Mouse (Mus musculus) cerebellum, adult 11-12 months (tissue): ENCODE measurements at regions not wholly inside any gene's neighbourhood (a gene's known extent, or its start where the extent isn't known, plus 50 kb on each side); places are given as distances from the start of the nearest gene placed in this dataset.
A peak's percentile ranks its signal among the peaks of the same experiment; 100 is the strongest.
"Not testable (repeated sequence)": the region's sequence is repeated elsewhere in the genome, so short reads cannot be mapped to it uniquely, and the experiment has no call there.

Experiments
- DNase-seq: peaks from one replicate; pipeline ENCODE4 v3.0.0; 2022

DNA sequence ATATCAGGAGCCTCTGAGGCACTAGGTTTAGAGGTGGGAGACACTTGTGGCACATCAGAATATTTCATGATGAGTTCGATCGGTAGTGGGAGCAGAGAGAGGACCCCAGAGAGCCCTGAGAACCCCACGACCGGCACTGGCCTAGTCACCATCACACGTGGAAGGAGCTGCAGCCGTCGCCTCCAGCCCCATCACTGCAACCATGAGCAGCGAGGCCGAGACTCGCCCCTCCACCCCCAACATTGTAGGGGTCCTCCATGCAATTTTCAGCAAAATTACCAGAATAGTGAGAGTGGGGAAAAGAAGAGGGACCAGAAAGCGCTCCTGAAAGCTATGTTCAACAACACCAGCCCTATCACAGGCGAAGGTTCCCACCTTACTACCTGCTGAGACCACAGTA, 297.0 kb downstream of the Edem1 start:
- DNase-seq = no peak

DNA sequence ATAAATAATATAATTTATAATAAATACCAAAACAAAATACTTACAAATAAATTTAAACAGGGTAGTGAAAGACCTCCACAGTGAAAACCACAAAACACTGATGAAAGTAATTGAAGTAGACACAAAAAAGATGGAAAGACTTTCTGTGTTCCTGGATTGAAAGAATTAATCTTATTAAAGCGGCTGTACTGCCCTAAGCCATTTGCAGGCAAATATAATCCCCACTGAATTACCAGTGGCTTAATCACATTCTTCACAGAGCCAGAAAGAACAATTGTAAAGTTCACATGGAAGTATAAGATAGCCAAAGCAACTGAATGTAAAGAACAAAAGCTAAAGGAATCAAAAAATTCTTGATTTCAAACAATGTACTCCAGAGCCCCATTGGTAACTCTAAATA, 298.8 kb downstream of the Edem1 start:
- no peak for DNase-seq

DNA sequence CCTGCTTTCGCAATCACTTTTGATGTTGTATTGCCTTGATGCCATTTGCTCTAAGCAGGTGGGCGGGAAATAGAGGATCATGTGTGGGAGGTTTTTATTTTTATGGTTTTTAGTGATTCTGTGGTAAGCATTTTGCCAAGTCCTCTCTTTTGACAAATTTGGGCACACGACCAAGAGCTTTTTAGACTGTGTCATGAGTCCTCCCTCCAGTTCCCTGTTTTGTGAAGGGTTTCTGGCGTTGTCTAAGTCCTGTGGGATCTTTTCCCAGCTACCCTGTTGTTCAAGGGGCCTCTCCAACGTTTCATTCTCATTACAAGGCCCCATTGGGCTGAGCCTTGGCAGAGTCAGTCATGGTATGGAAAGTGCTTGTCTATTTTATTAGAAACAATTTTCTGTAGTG, 317.7 kb downstream of the Edem1 start:
- DNase-seq = no peak

DNA sequence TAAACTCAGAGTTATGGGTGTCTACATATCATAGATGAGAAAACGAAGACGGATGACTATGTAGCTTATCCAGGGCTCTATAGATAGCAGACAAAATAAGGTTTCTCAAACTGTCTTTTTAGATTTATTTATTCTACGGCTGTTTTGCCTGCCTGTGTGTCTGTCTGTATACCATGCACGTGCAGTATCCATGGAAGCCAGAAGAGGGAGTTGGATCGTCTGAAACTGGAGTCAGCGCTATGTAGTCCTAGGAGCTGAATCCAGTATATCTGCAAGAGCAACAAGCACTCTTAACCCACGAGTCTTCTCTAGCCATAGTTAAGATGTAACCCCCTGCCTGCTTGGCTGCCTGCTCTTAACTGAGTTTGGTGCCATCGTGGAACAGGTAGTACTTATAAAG, 320.6 kb downstream of the Edem1 start:
- no peak for DNase-seq

DNA sequence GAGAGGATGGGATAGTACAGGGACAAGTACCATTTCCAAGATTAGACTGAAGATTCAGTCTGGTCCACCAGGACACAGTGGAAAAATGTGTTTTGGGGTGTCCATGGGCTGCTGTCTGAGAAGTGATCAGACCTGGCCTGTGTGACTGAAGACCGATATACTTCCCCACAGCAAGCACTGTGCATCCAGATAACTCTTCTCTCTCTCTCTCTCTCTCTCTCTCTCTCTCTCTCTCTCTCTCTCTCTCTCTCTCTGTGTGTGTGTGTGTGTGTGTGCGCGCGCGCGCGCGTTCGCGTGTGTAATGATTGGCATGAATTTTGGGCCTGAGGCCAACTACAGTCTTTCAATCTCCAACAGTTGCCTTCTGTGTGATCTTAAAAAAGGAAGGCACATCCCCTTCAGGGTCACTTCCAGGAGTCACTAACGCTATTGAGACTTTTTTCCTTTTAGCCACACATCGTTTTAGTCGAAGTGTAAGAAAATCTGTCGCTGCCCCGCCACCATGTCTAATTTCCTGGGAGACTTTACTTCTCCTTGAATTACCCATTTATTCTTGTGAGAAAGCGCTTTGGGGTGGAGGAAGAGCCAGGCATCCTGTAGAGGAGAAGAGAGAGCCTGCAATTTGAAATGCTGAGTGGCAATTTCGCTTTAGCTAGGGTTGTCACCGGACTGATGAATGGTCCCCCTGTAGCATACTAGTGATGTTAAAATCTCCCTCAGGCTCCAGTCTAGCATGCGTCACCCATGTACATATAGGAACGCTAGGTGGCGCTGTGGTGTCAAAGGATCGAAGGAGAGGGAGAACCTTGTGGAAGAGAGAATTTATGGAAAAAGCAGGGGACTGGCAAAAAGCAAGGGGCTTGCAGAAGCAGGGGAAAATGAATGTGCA, 321.8 kb downstream of the Edem1 start:
- DNase-seq = peak; percentile 28

DNA sequence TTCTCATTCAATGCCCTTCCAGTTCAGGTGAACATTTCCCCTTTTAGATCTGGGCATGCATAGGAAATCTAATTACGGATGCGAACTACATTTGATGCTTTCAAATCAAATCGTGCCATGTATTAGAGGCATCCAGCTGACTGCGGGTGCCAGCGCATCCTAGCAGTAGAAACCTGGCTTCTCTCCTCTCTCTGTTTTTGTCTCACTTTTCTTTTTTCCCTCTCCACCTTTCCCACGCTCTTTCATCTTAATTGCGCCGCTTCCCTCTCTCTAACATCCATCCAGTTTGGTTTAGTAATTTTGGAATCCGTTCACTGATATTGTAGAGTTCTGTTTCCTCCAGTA, 322.4 kb downstream of the Edem1 start:
- DNase-seq = no peak

DNA sequence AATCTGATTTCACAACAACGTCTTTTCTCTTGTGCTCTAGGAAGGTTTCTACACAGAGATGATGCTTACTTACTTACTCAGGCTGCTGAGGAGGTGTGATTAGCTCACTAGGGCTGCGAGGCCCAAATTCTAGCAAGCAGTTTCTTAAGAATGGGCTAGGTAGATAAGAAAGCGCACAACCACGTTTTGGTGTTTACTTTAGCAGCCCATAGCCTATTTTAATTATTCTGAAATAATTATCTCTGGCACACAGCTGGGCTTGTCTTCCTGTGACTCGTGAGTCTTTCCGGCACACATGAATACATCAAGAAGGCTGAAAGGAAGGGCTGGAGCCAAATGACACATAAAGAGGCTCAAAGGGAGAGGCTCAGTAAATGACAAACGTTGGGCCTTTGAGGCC, 325.2 kb downstream of the Edem1 start:
- no peak for DNase-seq

DNA sequence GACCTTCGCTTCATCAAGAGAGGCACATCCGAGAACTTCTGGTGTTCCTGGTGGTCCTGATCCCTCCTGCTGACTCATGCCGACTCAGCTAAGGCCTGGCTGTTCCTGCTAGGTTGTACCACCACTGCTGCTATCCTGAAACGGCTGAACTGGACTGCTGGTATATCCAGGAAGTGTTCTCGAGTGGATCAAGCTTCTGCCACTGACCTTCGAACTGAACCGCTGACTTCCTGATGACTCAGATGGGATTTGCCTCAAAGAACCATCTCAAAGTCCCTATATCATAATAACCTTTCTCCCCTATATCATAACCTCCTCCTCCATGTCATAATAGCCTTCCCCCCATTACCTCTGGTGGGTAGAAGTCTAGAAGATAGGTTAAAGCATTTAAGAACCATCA, 331.1 kb downstream of the Edem1 start:
- DNase-seq = no peak

DNA sequence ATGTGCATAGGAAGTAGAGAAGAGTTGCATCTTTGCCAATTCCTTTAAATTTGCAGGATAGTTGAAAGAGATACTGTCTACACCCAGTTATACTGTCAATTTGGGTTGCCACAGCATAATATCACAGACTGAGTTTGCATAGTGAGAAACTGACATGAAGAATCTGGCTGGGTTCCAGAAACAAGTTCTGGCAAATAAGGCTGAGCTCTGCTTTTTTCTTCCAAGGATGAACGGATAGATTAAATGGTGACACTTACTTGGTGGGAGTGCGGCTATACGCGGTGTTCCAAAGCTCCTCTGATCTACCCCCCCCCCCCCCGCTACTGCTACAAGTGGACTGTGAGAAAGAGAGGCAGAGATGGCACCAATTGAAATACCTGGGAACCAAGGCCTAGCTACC, 339.0 kb downstream of the Edem1 start:
- DNase-seq = no peak

DNA sequence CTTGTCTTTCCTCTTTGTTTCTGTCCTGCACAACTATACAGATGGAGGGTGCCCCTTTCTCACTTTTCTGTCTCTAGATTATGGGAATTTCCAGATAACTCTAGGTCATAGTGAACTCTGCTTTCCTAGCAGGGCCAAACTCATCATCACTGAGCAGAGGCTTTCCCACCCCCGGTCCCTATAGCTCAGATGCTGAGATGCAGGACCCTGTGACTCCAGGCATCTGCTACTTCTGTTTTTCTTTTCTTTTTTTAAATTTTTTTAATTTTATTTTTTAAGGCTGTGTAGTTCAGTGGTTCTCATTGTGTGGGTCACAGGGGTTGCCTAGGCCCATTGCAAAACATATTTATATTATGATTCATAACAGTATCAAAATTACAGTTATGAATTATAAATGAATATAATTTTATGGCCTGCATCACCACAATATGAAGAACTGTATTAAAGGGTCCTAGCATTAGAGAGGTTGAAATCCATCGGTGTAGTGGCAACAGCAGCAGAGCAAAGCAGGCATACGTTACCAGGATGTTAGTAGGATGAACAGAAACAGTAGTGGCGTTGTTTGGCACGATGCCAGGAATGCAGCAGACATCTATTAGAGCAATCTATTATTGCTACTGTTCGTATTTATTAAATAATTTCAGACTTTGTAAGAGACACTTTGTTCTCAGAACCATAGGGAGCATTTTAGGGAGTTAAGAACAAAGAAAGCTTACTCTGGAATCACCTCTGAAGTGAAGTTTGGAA, 343.8 kb downstream of the Edem1 start:
- no peak for DNase-seq

DNA sequence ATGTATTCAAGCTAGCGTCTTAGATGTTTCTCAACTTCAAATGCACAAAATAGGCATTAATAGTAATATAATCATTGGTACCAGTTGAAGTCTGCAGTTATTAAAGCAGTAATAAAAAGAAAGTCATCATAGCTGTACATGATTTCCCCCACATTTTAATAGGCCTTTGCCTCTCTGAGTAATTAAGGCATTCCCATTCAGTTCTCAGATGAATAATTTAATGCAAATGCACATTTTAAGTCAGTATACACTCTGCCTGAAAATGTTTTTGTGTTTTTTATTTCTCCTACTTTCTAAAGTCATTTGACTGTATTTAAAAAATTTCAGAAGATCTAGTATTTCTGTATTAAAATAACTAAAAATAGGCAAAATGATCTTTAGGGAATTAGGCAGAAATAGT, 344.6 kb downstream of the Edem1 start:
- DNase-seq = no peak

DNA sequence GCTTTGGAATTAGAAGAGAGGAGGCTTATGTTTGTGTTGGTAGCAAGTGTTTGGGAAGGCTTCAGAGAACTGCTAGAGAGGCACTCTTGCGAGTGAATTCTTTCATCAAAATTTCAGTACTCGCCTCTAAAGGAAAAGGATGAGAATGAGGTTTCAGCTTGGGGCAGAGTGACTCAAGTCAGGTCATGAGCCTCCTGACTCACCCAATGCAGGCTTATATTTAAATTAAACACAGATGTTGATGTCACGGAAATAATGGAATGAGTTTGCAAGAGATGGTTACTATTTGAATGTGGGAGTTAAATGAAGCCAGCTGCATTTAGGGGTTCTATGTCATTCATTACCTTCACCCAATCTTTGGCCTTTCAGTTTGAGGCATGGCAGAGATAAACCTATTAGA, 348.4 kb downstream of the Edem1 start:
- DNase-seq = no peak

DNA sequence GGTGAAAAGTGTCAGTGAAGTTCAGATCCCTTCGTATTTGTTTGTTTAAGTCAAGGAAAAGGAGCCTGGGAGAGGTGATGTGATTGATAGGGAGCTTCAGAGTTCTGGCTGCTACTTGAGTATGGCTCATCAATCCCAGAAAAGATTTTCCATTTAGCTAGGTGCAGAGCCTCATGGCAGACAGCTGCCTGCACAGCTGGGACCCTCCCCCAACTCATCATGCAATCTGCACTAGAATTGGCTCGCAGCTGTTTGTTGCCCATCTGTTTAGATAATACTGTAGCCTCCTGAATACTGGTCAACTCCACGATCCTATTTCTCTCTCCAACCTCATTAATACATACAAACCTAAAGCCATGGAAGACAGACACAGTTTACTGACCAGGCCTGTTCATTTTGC, 354.4 kb downstream of the Edem1 start:
- no peak for DNase-seq

DNA sequence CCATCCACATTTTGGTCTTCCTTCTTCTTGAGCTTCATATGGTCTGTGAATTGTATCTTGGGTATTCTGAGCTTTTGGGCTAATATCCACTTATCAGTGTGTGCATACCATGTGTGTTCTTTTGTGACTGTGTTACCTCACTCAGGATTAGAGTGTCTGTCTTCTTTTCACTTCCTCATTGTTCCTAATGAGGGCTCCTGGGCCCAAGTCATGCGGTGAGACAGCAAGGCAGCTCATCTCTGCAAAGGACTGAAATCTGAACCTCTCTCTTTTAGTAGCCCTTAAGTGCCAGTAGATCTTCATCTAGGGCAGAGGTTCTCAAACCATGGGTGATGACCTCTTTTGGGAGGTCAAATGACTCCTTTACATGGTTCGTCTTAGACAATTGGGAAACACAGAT, 364.6 kb downstream of the Edem1 start:
- not testable (repeated sequence) for DNase-seq

DNA sequence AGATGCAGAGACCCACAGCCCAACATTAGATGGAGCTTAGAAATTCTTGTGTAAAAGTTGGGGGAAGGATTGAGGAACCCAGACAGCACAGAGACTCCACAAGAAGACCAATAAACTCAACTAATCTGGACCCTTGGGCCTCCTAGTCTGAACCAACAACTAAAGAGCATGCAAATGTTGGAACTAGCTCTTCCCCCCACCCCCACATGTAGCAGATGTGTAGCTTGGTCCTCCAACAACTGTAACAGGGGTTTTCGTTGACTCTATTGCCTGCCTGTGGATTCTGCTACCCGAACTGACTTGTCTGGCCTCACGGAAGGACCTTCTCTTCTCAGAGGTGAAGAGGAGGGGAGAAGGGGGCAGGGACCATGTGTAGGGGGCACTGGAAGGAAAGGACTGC, 365.2 kb downstream of the Edem1 start:
- DNase-seq = no peak

DNA sequence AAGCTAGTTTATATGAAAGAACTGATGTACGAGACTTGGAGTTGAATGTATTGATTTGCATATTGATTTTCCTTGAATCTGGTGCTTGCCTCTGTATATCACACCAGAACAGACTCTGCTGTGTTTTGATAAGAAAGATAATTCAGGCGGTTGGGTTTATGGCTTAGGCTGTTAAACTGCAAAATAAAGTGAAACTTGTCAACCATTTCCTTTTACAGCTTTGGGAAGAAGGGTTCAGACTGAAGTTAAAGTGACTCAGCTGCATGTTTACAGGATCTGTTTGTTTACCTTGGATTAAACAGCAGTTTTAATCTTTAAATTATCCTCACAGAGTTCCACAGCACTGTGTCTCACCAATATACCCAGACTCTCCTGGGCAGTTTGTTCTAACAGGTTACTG, 381.3 kb downstream of the Edem1 start:
- no peak for DNase-seq

DNA sequence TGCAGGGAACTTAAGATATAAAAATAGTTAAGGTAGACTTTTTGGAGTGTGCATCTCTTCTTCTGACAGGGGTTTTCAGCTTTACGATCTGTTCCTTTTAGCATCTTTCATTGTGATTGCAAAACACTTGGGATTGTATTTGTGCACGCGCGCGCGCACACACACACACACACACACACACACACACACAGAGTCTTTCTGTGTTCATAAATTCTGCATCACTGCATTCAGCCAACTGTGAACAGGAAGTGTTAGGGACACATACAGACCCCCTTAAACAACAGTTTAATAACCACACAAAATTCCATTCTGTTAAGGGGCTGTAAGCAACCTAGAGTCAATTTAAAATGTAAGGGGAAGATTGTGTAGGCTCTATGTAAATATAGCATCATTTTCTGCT, 401.9 kb downstream of the Edem1 start:
- no peak for DNase-seq

DNA sequence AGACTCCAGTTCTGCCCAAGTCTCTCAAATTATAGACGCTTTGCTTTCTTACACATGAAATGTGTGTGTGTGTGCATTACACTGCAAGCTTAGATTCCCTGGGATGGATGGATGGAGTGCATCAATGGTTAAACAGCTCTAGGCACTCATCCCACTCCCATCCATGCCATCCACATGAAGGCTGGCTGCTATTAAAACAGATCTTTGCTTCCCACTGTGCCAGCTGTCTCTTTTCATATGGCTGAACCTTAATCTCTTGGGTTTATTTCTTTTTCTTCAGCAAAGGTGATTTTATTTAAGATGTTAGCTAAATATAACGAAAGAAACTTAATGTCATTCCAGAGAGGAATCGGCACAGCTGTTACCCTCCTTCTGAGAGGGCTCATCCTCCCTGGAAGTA, 405.0 kb downstream of the Edem1 start:
- DNase-seq = no peak

DNA sequence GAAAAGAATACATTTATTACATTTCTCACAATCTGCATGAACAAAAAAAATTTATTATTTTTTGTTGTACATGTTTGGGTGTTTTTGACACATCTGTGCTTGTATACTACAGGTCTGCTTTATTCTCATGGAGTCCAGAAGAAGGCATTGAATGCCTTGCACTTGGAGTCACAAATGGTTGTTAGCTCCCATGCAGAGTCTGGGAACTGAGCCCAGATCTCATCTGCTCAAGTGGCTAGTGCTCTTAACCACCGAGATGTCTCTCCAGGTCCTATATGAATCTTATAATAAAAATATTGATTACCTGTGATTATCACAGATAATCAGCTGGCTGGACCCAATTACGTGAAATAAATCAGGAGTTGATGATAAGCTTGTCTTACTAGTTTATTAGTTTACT, 417.2 kb downstream of the Edem1 start:
- DNase-seq = no peak

DNA sequence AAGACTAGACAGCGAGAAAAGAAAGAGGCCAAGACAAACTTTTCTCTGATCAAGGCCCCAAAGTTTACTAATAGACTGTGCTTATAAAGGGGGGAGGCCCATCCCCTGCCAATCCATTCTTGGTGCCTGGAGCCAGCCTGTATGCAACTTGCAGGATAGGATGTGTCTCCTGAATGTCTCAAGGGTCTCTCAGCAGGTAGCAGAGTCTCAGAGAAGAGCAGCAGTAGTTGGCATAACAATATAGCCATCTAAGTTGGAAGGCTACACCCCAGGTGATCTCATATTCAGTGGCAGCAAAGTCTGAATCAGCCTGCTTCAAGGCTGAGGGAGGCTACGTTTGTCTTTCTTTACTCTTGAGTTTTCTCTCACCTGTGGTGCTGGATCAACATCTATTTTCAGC, 418.1 kb downstream of the Edem1 start:
- not testable (repeated sequence) for DNase-seq
